Mouse (Mus musculus): ENCODE data around the gene Capzb.
A peak's percentile ranks its signal among the peaks of the same experiment; 100 is the strongest.

Capzb gene

GRCm38 (mm10) chr4:139310899-139311701 is 118.4 kb downstream of the Capzb start:
- DNase-seq: no peak

- DNase-seq: no peak
Measured at GRCm38 (mm10) chr4:139311707-139312106, 119.0 kb downstream of the Capzb start.

- DNase-seq: peak; percentile 53
Measured at GRCm38 (mm10) chr4:139312632-139313031, 119.9 kb downstream of the Capzb start.

- DNase-seq: no peak
Measured at GRCm38 (mm10) chr4:139318449-139318848, 125.8 kb downstream of the Capzb start.

GRCm38 (mm10) chr4:139319740-139320139 is 127.0 kb downstream of the Capzb start:
- no peak for DNase-seq

- peak; percentile 83 for DNase-seq
Measured at GRCm38 (mm10) chr4:139330605-139331004, 137.9 kb downstream of the Capzb start.

GRCm38 (mm10) chr4:139334631-139335295 is 142.1 kb downstream of the Capzb start:
- no peak for DNase-seq

- DNase-seq: no peak
Measured at GRCm38 (mm10) chr4:139335507-139335906, 142.8 kb downstream of the Capzb start.

GRCm38 (mm10) chr4:139336822-139337483 is 144.3 kb downstream of the Capzb start:
- DNase-seq: peak; percentile 88

GRCm38 (mm10) chr4:139338145-139338544 is 145.4 kb downstream of the Capzb start:
- DNase-seq: no peak

- DNase-seq: no peak
Measured at GRCm38 (mm10) chr4:139340835-139341234, 148.1 kb downstream of the Capzb start.
